Mouse (Mus musculus) heart, adult 11 months (tissue): ENCODE measurements around the gene Uhrf1bp1l.

Experiments used
- DNase-seq: peaks from one replicate; pipeline ENCODE4 v3.0.0; 2022

Uhrf1bp1l gene

GRCm38 (mm10) chr10:89746581-89746980, 1.8 kb downstream of the Uhrf1bp1l start:
- DNase-seq: no peak

- DNase-seq: no peak
Measured at GRCm38 (mm10) chr10:89747221-89747905, 2.6 kb downstream of the Uhrf1bp1l start.

- no peak for DNase-seq
Measured at GRCm38 (mm10) chr10:89747911-89748310, 3.1 kb downstream of the Uhrf1bp1l start.

- DNase-seq: no peak
Measured at GRCm38 (mm10) chr10:89748619-89749018, 3.8 kb downstream of the Uhrf1bp1l start.

GRCm38 (mm10) chr10:89751069-89751468, 6.3 kb downstream of the Uhrf1bp1l start:
- no peak for DNase-seq

GRCm38 (mm10) chr10:89755231-89755630, 10.4 kb downstream of the Uhrf1bp1l start:
- no peak for DNase-seq

GRCm38 (mm10) chr10:89760772-89761171, 16.0 kb downstream of the Uhrf1bp1l start:
- no peak for DNase-seq

GRCm38 (mm10) chr10:89764457-89765121, 19.8 kb downstream of the Uhrf1bp1l start:
- peak; percentile 40 for DNase-seq

- DNase-seq: peak; percentile 76
Measured at GRCm38 (mm10) chr10:89765790-89766714, 21.3 kb downstream of the Uhrf1bp1l start.

GRCm38 (mm10) chr10:89768352-89769020, 23.7 kb downstream of the Uhrf1bp1l start:
- no peak for DNase-seq

GRCm38 (mm10) chr10:89769096-89769495, 24.3 kb downstream of the Uhrf1bp1l start:
- DNase-seq: no peak

- peak; percentile 61 for DNase-seq
Measured at GRCm38 (mm10) chr10:89771894-89772293, 27.1 kb downstream of the Uhrf1bp1l start.

- no peak for DNase-seq
Measured at GRCm38 (mm10) chr10:89776029-89776428, 31.2 kb downstream of the Uhrf1bp1l start.

GRCm38 (mm10) chr10:89791870-89792269, 47.1 kb downstream of the Uhrf1bp1l start:
- DNase-seq: peak; percentile 55

- peak; percentile 91 for DNase-seq
Measured at GRCm38 (mm10) chr10:89794121-89794520, 49.3 kb downstream of the Uhrf1bp1l start.

GRCm38 (mm10) chr10:89819146-89819545, 74.4 kb downstream of the Uhrf1bp1l start:
- peak; percentile 65 for DNase-seq

GRCm38 (mm10) chr10:89823906-89824305, 79.1 kb downstream of the Uhrf1bp1l start:
- DNase-seq: peak; percentile 86

GRCm38 (mm10) chr10:89826896-89827295, 82.1 kb downstream of the Uhrf1bp1l start:
- peak; percentile 39 for DNase-seq

- DNase-seq: peak; percentile 76
Measured at GRCm38 (mm10) chr10:89832334-89832733, 87.5 kb downstream of the Uhrf1bp1l start.

GRCm38 (mm10) chr10:89833166-89833565, 88.4 kb downstream of the Uhrf1bp1l start:
- DNase-seq: peak; percentile 67

- DNase-seq: peak; percentile 18
Measured at GRCm38 (mm10) chr10:89837476-89837875, 92.7 kb downstream of the Uhrf1bp1l start.

- DNase-seq: peak; percentile 31
Measured at GRCm38 (mm10) chr10:89838834-89839233, 94.0 kb downstream of the Uhrf1bp1l start.

GRCm38 (mm10) chr10:89850951-89851350, 106.2 kb downstream of the Uhrf1bp1l start:
- DNase-seq: peak; percentile 46
